Mouse (Mus musculus) thymus, adult 2 months (tissue): ENCODE results near the gene Grap2. TPM values are rescaled to one million over a fixed set of nuclear protein-coding genes. Genes with fewer than 3 reads are reported as not detected.
A peak's percentile ranks its signal among the peaks of the same experiment; 100 is the strongest.

ENCODE experiments used
- DNase-seq: peaks from one replicate; pipeline ENCODE4 v3.0.0; 2021
- H3K27ac ChIP-seq: fragments of 200-500 bp; 2 replicates; pipeline ENCODE4 v1.5.1; 2012; ENCODE audit warnings: low read length, control low read depth; ENCODE audit not compliant: control insufficient read depth, insufficient read depth
- H3K27me3 ChIP-seq: fragments of 200-500 bp; 2 replicates; pipeline ENCODE4 v1.6.1; 2012; ENCODE audit warnings: mild to moderate bottlenecking, low read length, moderate library complexity, mixed read lengths; ENCODE audit not compliant: control insufficient read depth, insufficient read depth
- H3K36me3 ChIP-seq: fragments of 200-500 bp; 2 replicates; pipeline ENCODE4 v1.6.1; 2012; ENCODE audit warnings: mild to moderate bottlenecking, low read length, moderate library complexity; ENCODE audit not compliant: control insufficient read depth, insufficient read depth
- H3K4me1 ChIP-seq: fragments of 200-500 bp; replicated peaks from 2 replicates; pipeline ENCODE4 v1.6.1; 2012; ENCODE audit warnings: low read length; ENCODE audit not compliant: control insufficient read depth, insufficient read depth
- H3K4me3 ChIP-seq: fragments of 200-500 bp; 2 replicates; pipeline ENCODE4 v1.5.1; 2012; ENCODE audit warnings: mild to moderate bottlenecking, low read length, control low read depth, moderate library complexity; ENCODE audit not compliant: control insufficient read depth, insufficient read depth
- CTCF ChIP-seq: fragments of 200-500 bp; IDR thresholded peaks from 2 replicates; pipeline ENCODE4 v1.5.1; 2012; ENCODE audit warnings: mild to moderate bottlenecking, control low read depth, low read length, moderate library complexity, borderline replicate concordance; ENCODE audit not compliant: control insufficient read depth, poor library complexity, insufficient read depth; ENCODE audit errors: extremely low read depth
- POLR2A ChIP-seq: fragments of 200-500 bp; IDR thresholded peaks from 2 replicates; pipeline ENCODE4 v1.6.1; 2012; ENCODE audit warnings: mild to moderate bottlenecking, low read length, control low read depth, moderate library complexity; ENCODE audit not compliant: control insufficient read depth, poor library complexity, insufficient read depth; ENCODE audit errors: extremely low read depth
- WGBS: fragments of 180-500 bp; shearing (Covaris S2); methylation state at CpG from one replicate; pipeline ENCODE4 v1.1.7; 2018; 5-methylcytosine and 5-hydroxymethylcytosine counted together
- polyA plus RNA-seq: library from polyadenylated mRNA; depleted of rRNA; stranded (reverse); fragments of >200 nt; gene quantifications from 2 replicates; pipeline ENCODE4 v1.2.3, GENCODE M21; 2012

Grap2 gene
- polyA plus RNA-seq, 1 experiment: 139 TPM

DNA sequence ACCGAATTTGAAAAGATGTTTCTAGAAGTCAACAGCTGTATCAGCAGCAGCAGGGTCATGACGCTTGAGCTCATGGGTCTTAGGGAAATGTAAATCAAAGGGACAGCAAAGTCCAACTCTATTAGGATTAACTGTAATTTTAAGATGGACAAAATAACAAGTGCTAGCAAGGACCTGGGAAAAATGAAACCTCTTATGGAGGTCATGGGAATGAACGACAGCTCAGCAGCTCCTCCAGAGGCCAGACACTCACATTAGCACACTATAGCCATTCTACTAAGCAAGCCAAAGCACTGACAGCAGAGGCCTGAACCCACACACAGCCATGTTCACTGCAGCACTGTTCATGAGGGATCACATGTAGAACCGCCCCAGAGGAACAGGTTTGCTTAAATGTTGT is 14.6 kb upstream of the Grap2 start:
- Histone ChIP-seq H3K4me3 (no peak overlapping the region), H3K4me1 (peaks cover 29% of the 10 kb centered on the region), H3K27ac (no peak overlapping the region), H3K27me3 (no peaks in the 10 kb centered on the region), H3K36me3 (no peaks in the 10 kb centered on the region)
- WGBS: 82% methylated on average over 4 of the region's 4 CpGs
- TF ChIP-seq POLR2A: no peak
- TF ChIP-seq CTCF: no peak
- no peak for DNase-seq

DNA sequence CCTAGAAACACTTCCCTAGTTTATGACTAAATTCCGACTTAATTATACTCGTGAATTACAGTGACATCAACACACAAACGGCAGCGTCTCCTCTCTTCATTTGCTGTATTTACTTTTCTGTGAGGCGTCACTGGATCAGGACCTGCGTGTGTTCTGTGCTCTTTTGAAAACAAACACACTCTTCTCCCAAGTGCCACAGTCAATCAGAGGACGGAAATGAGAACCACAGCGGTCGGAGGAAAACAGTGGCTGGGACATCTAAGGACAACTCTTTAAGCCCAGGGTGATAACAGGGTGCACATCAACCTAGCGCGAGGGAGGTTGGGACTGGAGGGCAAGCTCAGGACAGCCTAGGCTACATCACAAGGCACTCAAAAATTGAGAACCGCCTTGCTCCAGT is 12.9 kb upstream of the Grap2 start:
- H3K4me1 ChIP-seq: peaks cover 26% of the 10 kb centered on the region
- H3K36me3 ChIP-seq: no peaks in the 10 kb centered on the region
- TF ChIP-seq POLR2A (no peak), CTCF (no peak)
- H3K4me3 ChIP-seq: no peak overlapping the region
- DNase-seq: no peak
- no peak overlapping the region for H3K27ac ChIP-seq
- no peaks in the 10 kb centered on the region for H3K27me3 ChIP-seq
- WGBS: 54% methylated on average over 12 of the region's 12 CpGs

DNA sequence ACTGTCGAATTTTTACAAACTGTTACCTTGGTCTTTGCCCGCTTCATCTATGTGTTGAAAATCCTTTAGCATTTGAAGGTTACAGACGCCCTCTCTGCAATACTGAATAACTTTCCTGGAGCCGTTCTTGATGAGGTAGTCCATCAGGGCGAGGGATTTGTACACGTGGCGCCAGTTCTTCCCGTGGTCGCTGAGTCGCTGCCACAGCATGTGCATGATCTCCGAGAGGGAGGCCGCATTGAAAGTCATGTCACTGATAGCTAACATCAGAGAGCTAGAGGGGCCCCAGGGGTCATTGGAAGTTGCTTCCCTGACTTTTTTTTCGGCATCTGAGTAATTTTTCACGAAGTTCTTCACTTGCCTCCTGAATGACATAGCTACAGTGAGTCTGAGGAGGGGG is 12.4 kb upstream of the Grap2 start:
- H3K4me3 ChIP-seq: no peak overlapping the region
- peaks cover 29% of the 10 kb centered on the region for H3K4me1 ChIP-seq
- H3K36me3 ChIP-seq: no peaks in the 10 kb centered on the region
- TF ChIP-seq POLR2A (no peak), CTCF (no peak)
- no peak overlapping the region for H3K27ac ChIP-seq
- WGBS: 18% methylated on average over 14 of the region's 14 CpGs
- peak; percentile 36 for DNase-seq
- no peaks in the 10 kb centered on the region for H3K27me3 ChIP-seq

DNA sequence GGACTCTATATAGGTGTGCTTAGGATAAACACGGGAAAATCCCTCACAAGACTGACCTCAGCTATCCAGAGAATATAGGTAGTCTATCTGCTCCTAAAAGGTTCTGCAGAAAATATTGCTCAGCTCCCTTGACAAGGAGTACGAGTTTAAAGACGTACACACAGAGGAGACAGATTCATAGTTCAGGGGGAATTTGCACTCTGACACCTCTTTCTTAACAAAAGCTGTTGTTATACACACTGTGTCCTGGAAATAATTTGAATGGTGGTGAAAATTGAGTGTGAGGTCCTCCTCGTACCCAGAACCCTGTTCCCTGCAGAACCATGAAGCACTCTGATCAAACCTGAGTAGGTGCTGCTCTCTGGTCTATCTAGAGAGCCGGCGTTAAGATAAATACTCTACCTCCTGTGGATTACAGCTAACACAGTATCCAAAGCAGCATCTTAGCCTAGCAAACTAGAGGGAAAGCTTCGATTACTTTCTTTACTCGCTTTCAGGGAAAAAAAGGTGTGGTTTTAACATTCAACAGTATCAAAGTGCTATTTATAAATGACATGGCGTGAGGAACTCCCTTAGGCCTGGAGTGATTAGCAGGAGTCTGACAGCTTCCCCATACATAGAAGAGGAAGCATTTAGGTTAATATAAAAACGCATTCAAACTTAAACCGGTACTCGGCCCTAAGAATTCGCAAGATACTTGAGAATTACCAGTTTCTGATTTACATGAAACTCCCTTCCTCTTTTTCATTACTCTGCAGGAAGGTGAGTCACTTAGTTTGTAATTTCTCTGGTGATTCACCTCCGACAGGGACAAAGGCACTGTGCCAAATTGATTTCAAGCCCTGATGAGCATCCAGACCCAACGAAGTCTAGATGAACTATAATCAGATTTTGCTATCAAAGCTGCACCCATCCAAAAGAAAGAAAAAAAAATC is 11.5 kb upstream of the Grap2 start:
- TF ChIP-seq POLR2A: no peak
- no peak for TF ChIP-seq CTCF
- H3K27ac ChIP-seq: no peak overlapping the region
- no peaks in the 10 kb centered on the region for H3K27me3 ChIP-seq
- no peaks in the 10 kb centered on the region for H3K36me3 ChIP-seq
- H3K4me3 ChIP-seq: no peak overlapping the region
- 33% methylated on average over 15 of the region's 15 CpGs for WGBS
- peaks cover 29% of the 10 kb centered on the region for H3K4me1 ChIP-seq
- no peak for DNase-seq

DNA sequence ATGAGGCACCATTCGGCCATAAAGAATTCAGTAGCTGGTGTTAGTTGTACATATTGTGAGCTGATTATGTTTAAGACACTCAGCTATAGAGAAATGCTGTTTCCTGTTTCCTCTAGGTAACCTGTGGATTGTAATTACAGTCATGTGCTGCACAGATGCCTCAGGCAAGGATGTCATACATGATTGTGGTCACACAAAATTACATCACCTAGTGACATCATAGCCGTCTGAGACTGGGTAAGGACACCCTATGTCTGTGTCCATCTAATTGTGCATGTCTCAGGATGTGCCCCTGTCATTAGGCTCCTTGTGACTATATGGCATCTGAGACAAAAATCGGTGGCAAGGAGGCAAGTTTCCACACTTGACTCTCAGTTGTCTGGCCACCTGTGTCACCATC is 9.9 kb upstream of the Grap2 start:
- Histone ChIP-seq H3K27me3 (no peaks in the 10 kb centered on the region), H3K4me1 (peaks cover 32% of the 10 kb centered on the region), H3K4me3 (no peak overlapping the region), H3K36me3 (no peaks in the 10 kb centered on the region), H3K27ac (no peak overlapping the region)
- 77% methylated on average over 3 of the region's 3 CpGs for WGBS
- TF ChIP-seq CTCF: no peak
- no peak for TF ChIP-seq POLR2A
- no peak for DNase-seq

DNA sequence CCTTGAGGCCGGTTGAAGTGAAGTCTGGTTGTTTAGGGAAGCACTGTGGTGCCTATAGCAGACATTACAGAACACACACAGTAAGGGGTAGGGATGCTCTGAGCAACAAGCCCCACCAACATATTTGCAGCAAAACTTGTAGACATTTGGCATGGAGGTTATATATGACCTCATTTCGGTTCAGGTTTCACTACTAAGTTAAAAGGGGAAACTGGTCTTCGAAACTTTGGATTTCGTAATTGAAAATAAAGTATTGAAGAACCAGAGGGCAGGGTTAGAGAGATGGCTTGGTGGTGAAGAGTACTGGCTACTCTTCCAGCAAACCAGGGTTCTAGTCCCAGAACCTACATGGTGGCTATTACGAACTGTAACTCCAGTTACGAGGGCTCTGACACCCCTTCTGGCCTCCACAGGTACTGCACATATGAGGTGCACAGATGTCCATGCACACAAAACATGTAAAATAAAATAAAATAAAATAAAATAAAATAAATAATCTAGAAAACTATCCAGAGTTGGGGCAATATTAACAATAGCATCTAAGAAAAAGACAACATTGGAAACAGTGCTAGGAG is 8.7 kb upstream of the Grap2 start:
- peak; percentile 60 for DNase-seq
- H3K4me1 ChIP-seq: peaks cover 40% of the 10 kb centered on the region
- H3K36me3 ChIP-seq: no peaks in the 10 kb centered on the region
- no peak for TF ChIP-seq CTCF
- no peak for TF ChIP-seq POLR2A
- H3K27me3 ChIP-seq: no peaks in the 10 kb centered on the region
- 83% methylated on average over 6 of the region's 6 CpGs for WGBS
- H3K27ac ChIP-seq: no peak overlapping the region
- no peak overlapping the region for H3K4me3 ChIP-seq
